Mouse (Mus musculus): ENCODE results near the gene Tmem131l.

The Tmem131l gene

GRCm38 (mm10) chr3:84010995-84011663, 28.8 kb downstream of the Tmem131l start:
- no peak for DNase-seq (ENCODE audit: low spot score)

- DNase-seq (ENCODE audit: low spot score), result no peak
Observed at GRCm38 (mm10) chr3:84005989-84006388, 34.0 kb downstream of the Tmem131l start.

- DNase-seq (ENCODE audit: low spot score), result no peak
Observed at GRCm38 (mm10) chr3:84004330-84005090, 35.5 kb downstream of the Tmem131l start.

- DNase-seq (ENCODE audit: low spot score), result no peak
Observed at GRCm38 (mm10) chr3:84002433-84003090, 37.4 kb downstream of the Tmem131l start.

GRCm38 (mm10) chr3:83997563-83997962, 42.4 kb downstream of the Tmem131l start:
- peak; percentile 41 for DNase-seq (ENCODE audit: low spot score)

- no peak for DNase-seq (ENCODE audit: low spot score)
Observed at GRCm38 (mm10) chr3:83997036-83997435, 42.9 kb downstream of the Tmem131l start.

GRCm38 (mm10) chr3:83996086-83996485, 43.9 kb downstream of the Tmem131l start:
- no peak for DNase-seq (ENCODE audit: low spot score)

- DNase-seq (ENCODE audit: low spot score), result no peak
Observed at GRCm38 (mm10) chr3:83995254-83995830, 44.6 kb downstream of the Tmem131l start.

- no peak for DNase-seq (ENCODE audit: low spot score)
Observed at GRCm38 (mm10) chr3:83994217-83994839, 45.6 kb downstream of the Tmem131l start.

- peak; percentile 48 for DNase-seq (ENCODE audit: low spot score)
Observed at GRCm38 (mm10) chr3:83993089-83993516, 46.9 kb downstream of the Tmem131l start.

- DNase-seq (ENCODE audit: low spot score), result no peak
Observed at GRCm38 (mm10) chr3:83991691-83992524, 48.1 kb downstream of the Tmem131l start.

- no peak for DNase-seq (ENCODE audit: low spot score)
Observed at GRCm38 (mm10) chr3:83988214-83988613, 51.8 kb downstream of the Tmem131l start.

- DNase-seq (ENCODE audit: low spot score), result no peak
Observed at GRCm38 (mm10) chr3:83987533-83988112, 52.4 kb downstream of the Tmem131l start.

GRCm38 (mm10) chr3:83986740-83987139, 53.2 kb downstream of the Tmem131l start:
- DNase-seq (ENCODE audit: low spot score), result no peak

- no peak for DNase-seq (ENCODE audit: low spot score)
Observed at GRCm38 (mm10) chr3:83985426-83985825, 54.5 kb downstream of the Tmem131l start.

GRCm38 (mm10) chr3:83984379-83984778, 55.6 kb downstream of the Tmem131l start:
- DNase-seq (ENCODE audit: low spot score), result no peak

GRCm38 (mm10) chr3:83982821-83983220, 57.2 kb downstream of the Tmem131l start:
- no peak for DNase-seq (ENCODE audit: low spot score)

GRCm38 (mm10) chr3:83980231-83980872, 59.6 kb downstream of the Tmem131l start:
- no peak for DNase-seq (ENCODE audit: low spot score)

GRCm38 (mm10) chr3:83978497-83979410, 61.2 kb downstream of the Tmem131l start:
- DNase-seq (ENCODE audit: low spot score), result no peak

Measured in layer of hippocampus, adult 11-12 months (tissue).